Mouse (Mus musculus): ENCODE data around the gene Hoxc13.

The Hoxc13 gene

DNA sequence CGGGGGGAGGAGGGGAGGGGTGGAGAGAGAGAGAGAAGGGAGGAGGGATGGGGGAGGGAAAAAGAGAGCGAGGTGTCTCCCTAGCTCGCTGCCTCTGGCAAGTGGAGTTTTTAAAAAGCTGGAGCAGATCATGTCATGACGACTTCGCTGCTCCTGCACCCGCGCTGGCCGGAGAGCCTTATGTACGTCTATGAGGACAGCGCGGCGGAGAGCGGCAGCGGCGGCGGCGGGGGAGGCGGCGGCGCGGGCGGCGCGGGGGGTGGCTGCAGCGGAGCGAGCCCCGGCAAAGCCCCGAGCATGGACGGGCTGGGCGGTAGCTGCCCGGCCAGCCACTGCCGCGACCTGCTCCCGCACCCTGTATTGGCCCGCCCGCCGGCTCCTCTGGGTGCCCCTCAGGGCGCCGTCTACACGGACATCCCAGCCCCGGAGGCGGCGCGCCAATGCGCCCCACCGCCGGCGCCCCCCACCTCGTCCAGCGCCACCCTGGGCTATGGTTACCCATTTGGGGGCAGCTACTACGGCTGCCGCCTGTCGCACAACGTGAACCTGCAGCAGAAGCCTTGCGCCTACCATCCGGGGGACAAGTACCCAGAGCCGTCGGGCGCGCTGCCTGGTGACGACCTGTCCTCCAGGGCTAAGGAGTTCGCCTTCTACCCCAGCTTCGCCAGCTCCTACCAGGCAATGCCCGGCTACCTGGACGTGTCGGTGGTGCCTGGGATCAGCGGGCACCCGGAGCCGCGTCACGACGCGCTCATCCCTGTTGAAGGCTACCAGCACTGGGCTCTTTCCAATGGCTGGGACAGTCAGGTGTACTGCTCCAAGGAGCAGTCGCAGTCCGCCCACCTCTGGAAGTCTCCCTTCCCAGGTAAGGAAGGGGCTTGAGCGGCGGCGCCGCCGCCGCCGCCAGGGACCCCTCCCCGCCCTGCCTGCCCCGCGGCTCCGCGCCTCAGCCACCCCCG, at the start of gene Hoxc13:
Hoxc13 (plus strand) TSS at position 51 of the 959 bp plus-strand sequence.
- in situ Hi-C loops (cut with MboI; ENCODE audit: low pct_unique_long_range_greater_than_20kb in 1 of 2, low sequenced_read_pairs in 2 of 2, unreplicated experiment in 1 of 2), result no loop called here

DNA sequence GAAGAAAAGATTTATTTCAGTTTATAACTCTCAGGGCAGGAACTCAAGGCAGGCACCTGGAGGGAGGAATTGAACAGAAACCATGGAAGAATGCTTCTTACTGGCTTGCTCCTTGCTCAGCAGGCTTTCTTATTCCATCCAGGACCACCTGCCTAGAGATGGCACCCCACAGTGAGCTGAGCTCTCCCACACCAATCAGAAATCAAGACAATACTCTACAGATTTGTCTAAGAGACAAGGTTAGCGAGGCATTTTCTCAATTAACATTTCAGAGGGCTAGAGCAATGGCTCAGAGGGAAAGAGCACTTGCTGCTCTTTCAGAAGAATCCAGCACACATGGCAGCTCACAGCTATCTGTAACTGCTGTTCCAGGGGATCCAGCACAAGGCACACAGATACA, 35.1 kb upstream of the Hoxc13 start:
- in situ Hi-C loops (cut with MboI; ENCODE audit: low pct_unique_long_range_greater_than_20kb in 1 of 2, low sequenced_read_pairs in 2 of 2, unreplicated experiment in 1 of 2), result no loop called here

DNA sequence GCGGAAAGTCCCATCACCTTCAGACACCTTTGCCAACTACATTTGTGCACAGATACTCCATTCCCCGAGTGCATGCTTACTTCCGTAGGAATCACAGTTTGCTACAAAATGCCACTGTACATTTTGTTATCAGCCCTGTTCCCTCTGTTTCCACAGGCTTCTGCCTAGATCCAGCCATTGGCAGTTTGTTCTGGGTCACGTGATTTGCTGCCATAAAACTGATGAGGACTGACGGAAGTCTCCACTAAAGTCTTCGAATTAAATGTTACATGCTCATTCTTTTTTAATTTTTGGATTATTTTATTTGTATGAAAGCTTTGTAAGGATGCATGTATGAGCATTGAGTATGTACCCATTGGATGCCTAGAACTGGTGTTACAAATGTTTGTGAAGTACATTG, 25.8 kb upstream of the Hoxc13 start:
- in situ Hi-C loops (cut with MboI; ENCODE audit: low pct_unique_long_range_greater_than_20kb in 1 of 2, low sequenced_read_pairs in 2 of 2, unreplicated experiment in 1 of 2), result no loop called here

DNA sequence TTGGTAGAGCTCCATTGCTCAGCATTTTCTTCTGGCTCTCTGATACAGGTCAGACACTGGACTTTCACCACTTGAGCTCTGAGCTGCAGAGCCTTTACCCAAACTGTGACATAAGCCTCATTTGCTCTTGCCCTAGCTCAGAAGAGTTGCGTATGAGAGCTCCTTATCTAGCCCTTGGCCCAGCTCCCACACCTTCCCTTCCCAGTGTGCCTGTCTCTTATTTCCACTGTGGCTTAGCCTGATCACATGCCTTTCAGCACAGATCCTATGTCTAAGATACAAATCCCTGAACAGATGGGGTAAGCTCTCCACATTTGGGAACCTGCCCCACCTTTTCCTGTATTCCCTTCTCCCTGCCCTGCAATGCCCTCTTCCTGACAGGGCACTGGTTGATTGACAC, 16.0 kb upstream of the Hoxc13 start:
- in situ Hi-C loops (cut with MboI; ENCODE audit: low pct_unique_long_range_greater_than_20kb in 1 of 2, low sequenced_read_pairs in 2 of 2, unreplicated experiment in 1 of 2), result no loop called here

DNA sequence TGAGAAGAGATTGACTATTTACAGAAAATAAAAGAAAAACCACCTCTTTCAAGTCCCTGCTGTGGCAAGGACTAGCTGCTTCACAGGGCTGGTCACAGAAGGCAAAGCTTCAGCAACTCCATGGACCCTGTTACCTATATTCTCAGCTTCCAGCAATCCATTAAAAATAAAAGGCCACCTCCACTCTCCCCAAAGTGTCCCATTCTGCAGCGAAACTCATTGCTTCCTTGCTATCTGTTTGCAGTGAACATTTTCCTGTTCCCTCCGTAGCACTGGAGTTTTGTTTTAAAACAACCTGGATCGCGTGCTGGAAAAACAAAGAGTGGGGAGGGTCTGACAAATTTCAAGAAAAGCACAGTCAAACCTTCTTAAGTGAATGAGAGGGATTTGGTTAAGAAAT, 11.4 kb upstream of the Hoxc13 start:
- in situ Hi-C loops (cut with MboI; ENCODE audit: low pct_unique_long_range_greater_than_20kb in 1 of 2, low sequenced_read_pairs in 2 of 2, unreplicated experiment in 1 of 2), result no loop called here

DNA sequence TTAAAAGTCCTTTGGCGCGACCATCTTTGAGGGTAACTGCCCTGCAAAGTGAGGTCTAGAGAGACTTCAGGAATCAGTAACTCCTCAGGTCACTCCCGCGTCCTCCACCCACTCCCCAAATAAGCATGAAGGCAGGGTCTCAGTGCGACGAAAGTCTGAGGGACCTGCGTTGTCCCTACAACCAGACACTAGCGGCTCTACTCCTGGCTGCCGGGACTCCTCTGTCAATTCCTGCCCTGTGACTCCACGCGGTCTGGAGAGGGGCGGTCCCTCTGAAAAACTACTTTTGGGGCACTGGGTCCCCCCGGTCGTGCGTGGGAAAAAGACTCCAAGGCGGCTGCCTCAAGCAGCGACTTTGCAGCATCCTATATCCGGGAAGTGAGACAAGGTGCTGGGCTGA, 10.9 kb upstream of the Hoxc13 start:
- in situ Hi-C loops (cut with MboI; ENCODE audit: low pct_unique_long_range_greater_than_20kb in 1 of 2, low sequenced_read_pairs in 2 of 2, unreplicated experiment in 1 of 2), result loop anchor here in 1 of 2 experiments (5.0 kb wide), 1 partner anchor 37 kb away; no protein-coding TSS in a partner anchor

DNA sequence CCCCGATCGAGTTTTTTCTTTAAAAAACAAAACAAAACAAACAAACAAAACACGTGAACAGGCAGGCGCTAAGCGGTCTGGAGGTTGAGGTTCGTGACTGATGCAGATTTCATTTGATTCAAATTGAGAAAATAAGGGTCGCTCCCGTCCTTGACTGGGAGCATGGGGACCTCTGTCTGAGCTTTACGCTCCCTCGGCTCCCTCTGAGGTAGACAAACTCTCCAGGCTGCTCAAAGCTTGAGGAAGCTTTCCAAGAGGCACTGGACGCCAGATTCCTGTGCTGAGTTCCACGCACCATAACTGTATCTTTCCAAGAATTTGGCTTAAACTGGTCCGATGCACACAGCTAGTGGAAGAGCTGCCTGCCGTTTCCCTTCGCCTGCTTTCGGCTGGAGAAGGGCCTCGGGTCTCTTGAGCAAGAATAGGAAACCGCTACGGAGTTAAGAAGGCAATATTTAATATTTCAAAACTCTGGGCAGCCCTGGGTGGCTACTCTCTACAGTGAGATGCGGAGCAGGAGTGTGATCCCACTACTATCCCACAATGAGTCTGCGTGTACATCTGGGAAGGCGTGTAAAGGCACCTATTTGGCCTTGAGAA, 10.3 kb upstream of the Hoxc13 start:
- in situ Hi-C loops (cut with MboI; ENCODE audit: low pct_unique_long_range_greater_than_20kb in 1 of 2, low sequenced_read_pairs in 2 of 2, unreplicated experiment in 1 of 2), result loop anchor here in 1 of 2 experiments (5.0 kb wide), 1 partner anchor 37 kb away; no protein-coding TSS in a partner anchor

DNA sequence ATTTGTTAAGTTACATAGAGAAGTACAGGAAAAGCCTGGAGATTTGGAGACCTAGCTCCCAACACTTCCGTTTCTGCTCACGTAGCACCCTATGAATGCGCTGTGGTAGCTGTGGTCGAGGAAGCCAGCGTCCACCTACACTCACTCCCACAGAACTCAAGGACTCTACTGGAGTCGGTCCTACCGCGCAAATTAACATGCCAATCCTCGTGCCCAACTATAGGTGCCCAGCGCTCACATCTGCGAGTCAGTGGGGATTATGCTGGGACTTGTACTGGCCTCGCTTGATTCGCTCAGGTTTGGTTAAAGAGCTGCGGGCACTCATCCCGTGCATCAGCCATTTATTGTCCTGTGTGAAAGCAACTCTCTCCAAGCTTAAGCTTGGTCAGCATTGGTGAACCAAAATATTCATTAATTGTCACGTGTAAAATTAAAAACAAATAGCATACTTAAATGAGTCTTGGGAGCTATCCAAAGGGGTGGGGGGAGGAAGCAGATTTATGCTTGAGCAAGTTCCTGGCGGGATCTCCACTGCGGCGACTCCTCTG, 7.8 kb upstream of the Hoxc13 start:
- in situ Hi-C loops (cut with MboI; ENCODE audit: low pct_unique_long_range_greater_than_20kb in 1 of 2, low sequenced_read_pairs in 2 of 2, unreplicated experiment in 1 of 2), result loop anchor here in 1 of 2 experiments (5.0 kb wide), 1 partner anchor 34 kb away; no protein-coding TSS in a partner anchor

DNA sequence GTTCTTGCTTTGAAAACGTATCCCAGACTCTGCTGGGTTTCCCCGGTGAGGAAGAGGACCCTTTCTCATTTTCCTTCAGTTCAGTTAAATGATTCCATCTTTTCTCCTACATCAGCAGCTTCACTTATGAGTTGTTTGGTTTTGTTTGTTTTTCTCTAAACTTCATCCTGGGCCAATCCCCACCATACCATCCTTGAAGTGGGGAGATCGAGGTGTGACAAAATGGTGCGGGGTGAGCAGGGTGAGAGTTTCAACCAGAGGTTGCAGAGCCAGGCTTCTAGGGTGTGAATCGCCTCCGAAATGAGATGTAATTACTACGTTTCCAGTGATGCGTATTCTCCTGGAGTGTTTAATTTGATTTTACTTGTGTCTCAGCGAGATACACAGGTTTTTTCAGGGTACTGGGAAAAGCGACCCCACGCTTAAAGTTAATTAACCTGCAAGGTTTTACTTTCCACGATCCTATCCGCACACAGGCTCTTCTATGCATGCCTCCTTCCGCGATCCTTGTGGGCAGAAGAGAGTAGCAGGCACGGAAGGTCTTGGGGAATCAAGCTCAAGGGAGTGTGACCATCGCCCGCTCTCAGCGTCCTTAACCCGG, 2.8 kb upstream of the Hoxc13 start:
- in situ Hi-C loops (cut with MboI; ENCODE audit: low pct_unique_long_range_greater_than_20kb in 1 of 2, low sequenced_read_pairs in 2 of 2, unreplicated experiment in 1 of 2), result no loop called here

DNA sequence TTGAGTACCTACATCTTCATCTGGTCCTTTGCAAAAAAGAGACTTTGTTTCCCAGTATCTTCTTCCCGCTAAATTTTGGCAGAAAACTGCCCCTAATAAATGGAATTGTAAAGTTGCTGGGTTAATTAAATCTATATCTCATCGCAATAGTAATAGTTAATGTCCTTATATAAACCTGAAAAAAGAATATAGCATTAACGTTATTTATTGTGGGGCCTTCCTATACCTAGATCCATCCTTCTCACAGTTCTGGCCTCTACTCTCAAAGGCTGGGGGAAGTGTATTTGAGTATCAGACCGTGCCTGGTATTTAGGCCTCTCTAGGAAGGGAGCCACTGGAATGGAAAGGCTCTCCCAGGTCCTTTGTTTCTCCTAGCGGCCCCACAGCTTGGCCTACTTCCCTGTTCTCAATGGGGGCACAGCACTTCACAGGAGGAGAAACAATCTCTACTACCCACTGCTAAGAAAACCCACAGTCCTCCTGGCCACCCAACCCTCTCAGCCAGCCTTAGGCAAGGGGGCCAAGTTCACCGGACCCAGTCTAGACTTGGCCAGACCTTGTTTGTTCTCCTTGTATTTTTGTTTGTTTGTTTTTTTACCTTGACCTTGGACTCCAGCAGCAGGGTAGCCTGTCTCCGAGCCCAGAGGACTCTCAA, 2.2 kb upstream of the Hoxc13 start:
- in situ Hi-C loops (cut with MboI; ENCODE audit: low pct_unique_long_range_greater_than_20kb in 1 of 2, low sequenced_read_pairs in 2 of 2, unreplicated experiment in 1 of 2), result no loop called here

DNA sequence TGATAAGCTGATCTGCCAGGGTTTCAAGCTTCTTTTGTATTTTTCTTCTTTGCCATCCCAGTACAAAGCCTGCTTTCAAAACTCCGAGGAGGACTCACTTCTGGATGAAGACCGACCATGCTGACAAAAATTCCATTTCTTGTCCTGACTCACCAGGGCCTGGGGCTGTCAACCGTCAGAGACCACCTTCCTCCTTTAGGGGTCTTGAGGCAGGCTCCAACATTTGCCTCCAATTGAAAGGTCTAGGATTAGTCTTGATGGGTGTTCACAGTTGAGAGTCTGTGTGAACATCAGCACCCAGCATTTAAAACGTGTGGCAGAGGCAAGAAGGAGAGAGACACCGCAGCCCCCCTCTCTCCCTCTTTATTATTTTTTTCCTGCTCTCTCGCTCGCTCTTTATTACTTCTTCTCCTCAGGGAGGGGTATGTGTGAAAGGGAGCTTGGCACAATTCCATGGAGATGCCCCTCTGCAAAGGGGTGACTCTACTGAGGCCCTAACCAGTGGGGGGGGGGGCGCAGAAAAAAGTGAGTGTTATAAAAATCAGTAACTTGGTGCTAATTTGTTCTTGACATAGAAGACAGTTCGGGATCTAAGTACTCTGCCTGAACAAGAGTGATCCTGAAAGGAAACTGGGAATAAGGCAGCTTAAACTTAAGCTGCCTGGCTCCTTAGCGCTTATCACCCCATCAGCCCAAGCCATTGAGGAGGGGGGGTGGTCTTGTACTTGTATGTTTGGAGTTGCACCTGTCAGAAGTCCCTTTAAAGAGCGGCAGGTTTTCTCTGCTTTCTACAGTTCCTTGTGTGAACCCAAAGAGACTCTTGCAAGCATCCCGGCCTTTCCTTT, 1.3 kb upstream of the Hoxc13 start:
- in situ Hi-C loops (cut with MboI; ENCODE audit: low pct_unique_long_range_greater_than_20kb in 1 of 2, low sequenced_read_pairs in 2 of 2, unreplicated experiment in 1 of 2), result no loop called here

DNA sequence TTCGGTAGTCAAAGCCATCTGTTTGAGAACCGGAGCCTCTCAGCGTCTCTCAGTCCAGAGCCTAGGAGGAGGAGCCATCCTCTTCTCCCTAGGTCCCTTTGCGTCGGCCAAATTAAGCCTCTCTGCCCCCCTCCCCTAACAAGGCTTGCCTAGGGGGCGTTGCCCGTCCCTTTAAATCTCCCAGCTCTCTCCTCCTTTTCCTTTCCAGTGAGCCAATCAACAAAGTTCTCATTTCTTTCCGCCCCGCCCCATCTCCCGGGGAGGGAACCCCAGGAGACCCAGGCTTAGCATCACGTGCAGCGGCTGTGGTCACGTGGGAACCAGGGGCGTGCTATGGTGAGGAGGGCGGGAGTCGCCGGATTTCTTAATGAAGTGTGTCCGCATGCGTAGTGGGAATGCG, 284 bp upstream of the Hoxc13 start:
- in situ Hi-C loops (cut with MboI; ENCODE audit: low pct_unique_long_range_greater_than_20kb in 1 of 2, low sequenced_read_pairs in 2 of 2, unreplicated experiment in 1 of 2), result no loop called here

DNA sequence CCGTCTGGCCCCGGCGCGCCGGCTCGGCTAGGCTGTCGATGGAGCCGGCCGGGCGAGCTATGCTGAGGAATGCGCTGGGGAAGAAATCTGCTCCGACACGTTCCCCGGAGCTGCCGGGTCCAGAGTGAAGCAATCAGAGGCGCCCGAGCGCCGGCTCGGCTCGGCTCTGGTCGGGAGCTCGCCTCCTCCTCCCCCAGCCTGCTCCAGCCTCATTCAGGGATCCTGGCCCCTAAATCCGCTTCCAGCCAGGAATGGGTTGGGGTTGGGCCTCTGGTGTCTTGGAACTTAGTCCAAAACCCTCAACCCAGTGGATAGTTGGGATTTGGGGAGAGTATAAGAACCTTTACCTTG, 1.1 kb downstream of the Hoxc13 start:
- in situ Hi-C loops (cut with MboI; ENCODE audit: low pct_unique_long_range_greater_than_20kb in 1 of 2, low sequenced_read_pairs in 2 of 2, unreplicated experiment in 1 of 2), result no loop called here

DNA sequence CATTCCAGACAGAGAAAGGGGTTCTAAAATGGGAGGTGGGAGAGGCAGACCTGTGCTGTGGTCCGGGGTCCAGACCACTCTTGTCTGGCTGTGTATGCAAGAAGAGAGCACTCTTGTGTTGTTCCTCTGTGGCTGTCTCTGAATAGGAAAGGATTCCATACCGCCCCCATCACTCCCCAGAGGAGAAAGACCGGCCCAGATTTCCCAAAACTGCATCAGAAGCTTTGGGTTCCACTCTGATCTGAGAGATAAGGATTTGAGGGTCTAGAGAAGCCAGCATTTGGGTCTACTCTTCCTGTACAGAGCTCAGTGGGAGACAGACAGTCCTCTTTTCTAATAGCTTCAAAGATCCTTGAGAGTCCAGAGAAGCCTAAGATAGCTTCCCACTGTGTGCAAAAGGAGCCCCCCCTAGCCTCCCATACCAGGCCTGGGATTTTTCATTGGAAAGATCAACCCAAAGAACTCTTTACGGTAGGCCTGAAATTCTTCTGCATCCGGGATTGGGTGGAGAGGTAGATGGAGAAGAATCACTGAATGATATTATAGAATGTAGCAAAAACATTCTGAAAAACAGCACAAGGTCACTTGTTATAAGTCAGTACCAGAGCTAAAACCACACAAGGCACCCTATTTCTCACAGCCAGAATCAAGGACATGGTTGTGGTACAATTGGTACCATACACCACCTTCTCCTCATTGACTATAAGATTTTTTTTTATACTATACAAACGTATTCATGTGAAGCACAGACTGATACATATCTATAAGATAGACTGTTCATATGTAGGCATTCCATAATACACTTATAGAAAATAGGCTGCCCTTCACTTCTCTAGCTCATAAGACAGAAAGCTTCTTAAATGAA, 2.0 kb downstream of the Hoxc13 start:
- in situ Hi-C loops (cut with MboI; ENCODE audit: low pct_unique_long_range_greater_than_20kb in 1 of 2, low sequenced_read_pairs in 2 of 2, unreplicated experiment in 1 of 2), result no loop called here

DNA sequence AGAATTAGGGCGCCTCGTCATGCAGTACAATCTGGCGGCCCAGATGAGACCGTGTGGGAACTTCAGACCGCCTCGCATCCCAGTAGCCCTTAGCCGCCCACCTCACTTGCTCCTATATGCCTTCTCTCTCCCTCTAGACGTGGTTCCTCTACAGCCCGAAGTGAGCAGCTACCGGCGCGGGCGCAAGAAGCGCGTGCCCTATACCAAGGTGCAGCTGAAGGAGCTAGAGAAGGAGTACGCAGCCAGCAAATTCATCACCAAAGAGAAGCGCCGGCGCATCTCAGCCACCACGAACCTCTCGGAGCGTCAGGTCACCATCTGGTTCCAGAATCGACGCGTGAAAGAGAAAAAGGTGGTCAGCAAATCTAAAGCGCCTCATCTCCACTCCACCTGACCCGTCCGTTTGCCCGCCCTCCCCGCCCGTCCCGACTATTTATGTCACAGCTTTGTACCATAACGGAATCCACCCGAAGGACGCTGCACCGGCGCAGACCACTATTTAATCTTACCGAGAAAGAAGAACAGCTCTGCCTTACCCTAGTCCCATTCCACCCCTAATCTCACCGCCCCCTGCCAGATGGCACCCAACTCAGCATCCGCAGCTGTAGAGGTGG, 6.2 kb downstream of the Hoxc13 start:
- in situ Hi-C loops (cut with MboI; ENCODE audit: low pct_unique_long_range_greater_than_20kb in 1 of 2, low sequenced_read_pairs in 2 of 2, unreplicated experiment in 1 of 2), result loop anchor here in 1 of 2 experiments (25.0 kb wide), 1 partner anchor 165 kb away; no protein-coding TSS in a partner anchor

DNA sequence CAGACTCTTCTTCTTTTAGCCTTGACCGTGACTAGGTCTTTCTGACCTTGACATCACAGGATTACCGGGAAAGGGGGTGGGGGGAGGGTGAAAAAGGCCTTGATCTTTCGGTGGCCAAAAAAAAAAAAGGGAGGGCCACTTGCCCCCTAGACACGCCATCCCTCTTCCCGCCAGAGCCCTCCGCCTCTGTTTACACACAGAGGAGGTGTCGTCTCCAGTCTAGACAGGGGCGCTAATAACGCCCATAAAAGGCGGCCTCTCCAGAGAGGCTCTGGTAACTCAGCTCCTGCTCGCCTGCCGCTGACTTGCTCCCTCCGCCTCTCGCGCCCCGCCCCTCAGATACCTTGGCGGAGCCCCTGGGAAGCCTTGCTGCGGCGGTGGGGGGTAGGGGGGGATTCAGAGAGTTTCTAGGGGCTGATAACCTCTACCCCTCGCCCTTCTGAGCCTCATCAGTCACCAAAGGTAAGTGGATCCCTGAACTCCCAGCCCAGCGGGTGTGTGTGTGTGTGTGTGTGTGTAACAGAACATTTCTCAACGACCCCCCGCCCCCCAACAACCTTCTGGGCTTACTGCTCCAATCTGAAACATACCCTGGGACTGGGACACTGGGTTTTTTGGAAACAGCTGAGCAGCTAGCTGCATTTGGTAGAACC, 10.9 kb downstream of the Hoxc13 start:
- in situ Hi-C loops (cut with MboI; ENCODE audit: low pct_unique_long_range_greater_than_20kb in 1 of 2, low sequenced_read_pairs in 2 of 2, unreplicated experiment in 1 of 2), result loop anchor here in 1 of 2 experiments (25.0 kb wide), 1 partner anchor 170 kb away; no protein-coding TSS in a partner anchor

Measured in mouse embryonic stem cell (cell line).